Mouse (Mus musculus): ENCODE data around the gene Ankrd11. TPM values are rescaled to one million over a fixed set of nuclear protein-coding genes. Genes with fewer than 3 reads are reported as not detected.

The Ankrd11 gene
- total RNA-seq, 2 experiments from 2014 or later, result 69.0 to 80.5 TPM

DNA sequence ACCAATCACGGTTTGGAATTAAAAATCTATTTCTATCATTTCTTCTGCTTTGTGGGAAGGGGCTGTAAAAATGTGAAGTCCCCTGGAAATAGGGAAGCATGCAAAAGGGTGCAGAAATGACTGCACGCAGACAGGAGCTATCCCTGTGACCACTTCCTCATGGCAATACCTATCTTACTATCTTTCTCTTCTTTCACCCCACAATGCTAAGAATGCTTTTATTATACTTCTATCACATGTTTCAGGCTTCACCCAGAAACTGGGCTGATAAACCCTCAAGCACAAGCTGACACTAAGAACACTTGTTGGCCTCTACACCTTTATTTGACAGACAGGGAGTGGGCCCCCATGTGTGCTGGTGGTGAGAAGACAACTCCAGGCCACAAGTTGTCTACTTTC, 109.5 kb downstream of the Ankrd11 start:
- intact Hi-C loops (cut with DNase I), result no loop called here
- no peak for DNase-seq

- intact Hi-C loops (cut with DNase I), result no loop called here
- DNase-seq, result no peak
Observed at GRCm38 (mm10) chr8:122931834-122932560, 110.1 kb downstream of the Ankrd11 start.

DNA sequence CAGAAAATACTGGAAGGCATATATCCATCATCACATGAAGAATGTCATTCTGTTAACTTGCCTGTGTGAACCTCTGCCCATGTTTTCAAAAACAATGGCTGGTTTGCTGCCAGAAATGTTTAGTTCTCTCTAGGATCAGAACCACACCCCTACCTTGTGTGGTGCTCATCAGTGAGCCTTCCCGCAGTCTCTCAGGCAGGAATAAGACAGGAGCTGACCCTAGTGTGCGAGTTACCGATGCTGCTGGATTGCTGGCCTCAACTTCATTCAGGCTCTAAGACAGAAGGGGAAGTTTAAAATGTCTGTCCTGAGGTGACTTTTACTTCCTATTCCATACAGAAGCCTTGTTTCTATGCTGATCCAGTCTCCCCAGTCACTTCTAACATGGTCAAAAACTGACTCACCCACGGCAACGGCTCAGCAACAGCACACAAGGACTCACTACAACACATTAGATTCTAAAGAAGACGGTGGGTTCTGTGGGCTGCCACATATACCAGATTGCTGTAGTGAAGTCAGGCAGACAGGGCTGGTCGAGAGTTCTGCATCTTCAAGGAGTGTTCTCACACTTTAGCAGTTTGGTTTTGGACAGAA, 113.3 kb downstream of the Ankrd11 start:
- intact Hi-C loops (cut with DNase I), result no loop called here
- no peak for DNase-seq

- no peak for DNase-seq
- intact Hi-C loops (cut with DNase I), result no loop called here
Observed at GRCm38 (mm10) chr8:122927841-122928240, 114.2 kb downstream of the Ankrd11 start.

DNA sequence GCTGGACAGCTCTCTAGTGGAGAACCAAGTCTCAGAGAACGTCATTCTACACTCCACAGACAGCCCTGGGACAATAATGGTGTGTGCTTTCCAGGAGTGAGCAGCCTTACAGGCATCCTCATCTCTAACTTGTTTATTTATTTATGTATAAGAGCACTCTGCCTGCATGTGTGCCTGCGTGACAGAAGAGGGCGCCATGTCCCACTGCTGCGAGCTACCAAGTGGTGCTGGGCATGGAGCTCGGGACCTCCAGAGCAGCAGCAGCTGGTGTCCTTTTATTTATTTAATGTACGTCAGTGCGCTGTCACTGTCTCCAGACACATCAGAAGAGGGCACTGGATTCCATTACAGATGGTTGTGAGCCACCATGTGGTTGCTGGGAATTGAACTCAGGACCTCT, 115.3 kb downstream of the Ankrd11 start:
- intact Hi-C loops (cut with DNase I), result no loop called here
- no peak for DNase-seq

GRCm38 (mm10) chr8:122925939-122926722, 115.9 kb downstream of the Ankrd11 start:
- DNase-seq, result no peak
- intact Hi-C loops (cut with DNase I), result no loop called here

DNA sequence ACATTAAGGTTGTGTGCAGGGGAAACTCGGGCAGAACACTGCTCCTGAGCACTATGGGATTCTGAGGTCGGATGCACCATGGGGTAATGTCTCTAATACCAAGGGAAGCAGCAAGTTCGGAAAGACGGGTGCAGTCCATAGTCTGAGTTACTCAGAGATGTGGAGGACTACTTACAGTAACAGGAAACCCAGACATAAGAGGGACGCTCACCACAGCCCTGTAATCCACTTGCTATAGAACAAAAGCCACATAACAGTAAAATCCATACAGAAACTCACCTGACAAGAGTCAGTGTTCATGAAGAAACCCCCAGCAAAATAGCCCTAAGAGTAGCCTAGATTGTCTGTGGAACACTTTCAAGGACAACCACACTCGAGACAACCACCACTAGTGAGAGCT, 118.0 kb downstream of the Ankrd11 start:
- no peak for DNase-seq
- intact Hi-C loops (cut with DNase I), result no loop called here

GRCm38 (mm10) chr8:122923431-122924090, 118.5 kb downstream of the Ankrd11 start:
- DNase-seq, result no peak
- intact Hi-C loops (cut with DNase I), result no loop called here

DNA sequence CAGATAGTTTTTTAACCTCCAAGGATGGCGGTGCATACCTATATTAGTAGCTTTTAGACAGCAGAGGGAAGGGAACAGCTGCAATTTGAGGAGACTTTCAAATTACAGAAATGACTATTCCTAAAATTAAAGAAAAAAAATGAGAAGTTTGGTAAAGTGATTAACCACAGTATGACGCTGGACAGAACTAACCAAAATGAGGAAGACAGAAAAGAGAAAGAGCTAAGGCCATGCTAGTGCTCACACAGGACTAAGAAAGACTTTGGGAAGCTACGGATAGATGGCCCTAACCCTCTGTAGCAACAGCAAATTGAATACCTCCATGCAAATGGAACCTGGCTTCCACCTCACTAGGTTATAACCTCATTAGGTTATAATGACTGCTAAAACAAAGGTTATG, 119.1 kb downstream of the Ankrd11 start:
- intact Hi-C loops (cut with DNase I), result no loop called here

DNA sequence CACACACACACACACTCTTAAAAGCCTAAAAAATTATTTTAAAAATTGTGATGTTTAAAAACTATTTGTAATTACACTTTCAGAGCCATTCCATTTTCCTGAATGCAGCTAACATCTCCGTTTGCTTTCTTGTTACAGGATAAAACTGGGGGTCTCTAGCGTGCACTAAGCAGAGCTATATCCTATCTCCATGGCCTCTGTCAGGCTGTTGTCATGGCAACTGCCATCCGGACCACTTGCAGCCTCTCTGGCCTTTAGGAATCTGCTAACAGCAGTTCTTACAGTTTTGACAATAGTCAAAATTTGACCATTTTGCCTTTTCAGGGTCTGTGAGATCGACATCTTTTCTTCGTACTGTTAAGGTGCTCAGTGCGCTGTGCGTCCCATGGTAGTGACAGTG, 121.2 kb downstream of the Ankrd11 start:
- DNase-seq, result no peak
- intact Hi-C loops (cut with DNase I), result no loop called here

More for the DNA sequence above, 119.1 kb downstream of the Ankrd11 start:
- no peak for DNase-seq

GRCm38 (mm10) chr8:122918438-122919107, 123.5 kb downstream of the Ankrd11 start:
- intact Hi-C loops (cut with DNase I), result no loop called here
- no peak for DNase-seq

DNA sequence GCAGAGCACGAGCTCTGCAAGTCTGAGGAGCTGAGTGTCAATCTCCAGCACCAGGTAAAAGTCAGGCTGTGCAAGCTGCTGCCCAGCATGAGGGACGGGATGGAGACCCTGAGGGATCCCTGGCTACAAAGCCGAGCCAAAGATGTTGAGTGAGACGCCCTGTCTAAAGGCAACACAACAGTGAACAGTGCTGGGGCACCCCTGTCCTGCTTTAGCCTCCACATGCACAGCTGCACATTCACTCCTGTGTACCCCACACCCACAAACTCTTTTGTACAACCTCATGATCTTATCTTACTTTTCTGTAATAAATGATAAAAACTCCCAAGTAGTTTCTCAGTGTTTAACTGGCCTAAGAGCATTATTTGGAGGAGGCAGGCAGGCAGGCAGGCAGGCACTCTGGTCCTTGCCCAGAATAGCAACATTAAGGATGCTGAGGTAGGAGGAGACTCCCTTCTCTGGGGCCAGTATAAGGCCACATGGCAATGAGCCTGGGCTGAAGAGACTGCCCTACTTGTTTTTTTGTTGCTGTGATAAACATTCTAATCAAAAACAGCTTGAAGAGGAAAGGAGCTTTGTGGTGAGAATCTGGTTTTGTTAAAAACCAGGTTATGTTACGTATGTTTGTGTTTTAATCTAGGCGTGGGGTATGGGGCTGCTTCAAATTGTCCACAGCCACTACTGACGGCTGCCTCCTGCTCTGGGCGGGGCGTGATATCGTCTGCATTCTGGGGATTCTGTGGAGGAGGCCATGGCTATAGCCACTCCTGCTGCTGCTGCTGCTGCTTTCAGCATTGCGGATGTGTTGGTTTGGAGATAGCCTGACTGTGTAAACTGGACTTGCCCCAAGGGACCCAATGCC, 124.3 kb downstream of the Ankrd11 start:
- intact Hi-C loops (cut with DNase I), result no loop called here
- DNase-seq, result peak; percentile 44 to 65

- no peak for DNase-seq
- intact Hi-C loops (cut with DNase I), result no loop called here
Observed at GRCm38 (mm10) chr8:122916766-122917165, 125.3 kb downstream of the Ankrd11 start.

- no peak for DNase-seq
Observed at GRCm38 (mm10) chr8:122912871-122913270, 129.2 kb downstream of the Ankrd11 start.

GRCm38 (mm10) chr8:122912150-122912549, 129.9 kb downstream of the Ankrd11 start:
- intact Hi-C loops (cut with DNase I), result no loop called here
- no peak for DNase-seq

More at GRCm38 (mm10) chr8:122912871-122913270, 129.2 kb downstream of the Ankrd11 start:
- intact Hi-C loops (cut with DNase I), result no loop called here

DNA sequence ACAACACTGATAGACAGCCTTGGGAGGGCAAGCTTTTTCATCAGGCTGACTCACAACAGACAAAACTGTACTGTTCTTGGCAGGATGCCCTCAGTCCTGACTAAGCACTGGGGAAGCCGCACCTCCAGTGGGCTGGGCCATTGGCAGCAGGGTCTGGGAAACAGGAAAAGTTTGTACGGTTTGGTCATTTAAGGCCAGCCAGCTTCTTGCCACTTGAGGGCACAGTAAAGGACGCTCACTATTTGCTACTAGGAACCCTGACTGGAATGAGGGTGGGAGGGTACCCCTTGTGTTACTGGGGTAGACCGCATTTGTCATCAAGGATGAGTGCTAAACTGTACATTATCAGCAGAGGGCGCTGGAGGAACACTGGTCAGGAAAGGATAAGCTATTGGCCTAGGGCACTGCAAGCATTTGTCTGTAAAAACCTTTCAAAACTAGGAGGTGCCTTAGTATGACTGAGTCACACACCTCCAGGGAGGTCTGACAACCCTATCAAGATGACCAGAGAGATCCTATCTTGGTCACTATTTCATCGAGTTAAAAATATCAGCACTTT, 135.5 kb downstream of the Ankrd11 start:
- intact Hi-C loops (cut with DNase I), result loop anchor here (1.0 to 10.0 kb wide), 3 partner anchors 136 to 298 kb away; partner anchors contain the start of gene Ankrd11
- peak; percentile 88 to 93 for DNase-seq

- DNase-seq, result no peak
- intact Hi-C loops (cut with DNase I), result loop anchor here (10.0 kb wide), 1 partner anchor 299 kb away; no protein-coding TSS in a partner anchor
Observed at GRCm38 (mm10) chr8:122905346-122905745, 136.7 kb downstream of the Ankrd11 start.

- intact Hi-C loops (cut with DNase I), result loop anchor here (10.0 kb wide), 1 partner anchor 300 kb away; no protein-coding TSS in a partner anchor
- DNase-seq, result no peak
Observed at GRCm38 (mm10) chr8:122904496-122904895, 137.6 kb downstream of the Ankrd11 start.

DNA sequence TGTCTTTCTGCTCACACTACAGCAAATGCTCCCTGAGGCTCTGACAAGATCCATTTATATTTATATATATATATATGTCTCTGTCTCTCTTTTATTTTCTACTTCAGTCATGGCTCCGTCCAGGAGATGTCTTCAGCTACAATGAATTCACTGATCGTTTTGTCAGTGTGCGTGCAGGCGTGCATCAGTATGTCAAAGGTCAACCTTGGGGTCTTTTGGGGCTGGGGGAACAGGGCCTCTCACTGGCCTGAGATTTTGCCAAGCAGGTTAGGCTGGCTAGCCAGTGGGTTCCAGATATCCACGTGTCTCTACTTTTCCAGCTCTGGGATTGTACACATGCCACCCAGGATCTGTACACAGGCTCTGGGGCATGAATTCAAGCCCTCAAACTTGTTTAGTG, 139.1 kb downstream of the Ankrd11 start:
- no peak for DNase-seq
- intact Hi-C loops (cut with DNase I), result loop anchor here (10.0 kb wide), 1 partner anchor 302 kb away; no protein-coding TSS in a partner anchor

Data from heart, postnatal 36 days (tissue).